Mouse (Mus musculus): ENCODE measurements at regions not wholly inside any gene's neighbourhood (a gene's known extent, or its start where the extent isn't known, plus 50 kb on each side); places are given as distances from the start of the nearest gene placed in this dataset.

DNA sequence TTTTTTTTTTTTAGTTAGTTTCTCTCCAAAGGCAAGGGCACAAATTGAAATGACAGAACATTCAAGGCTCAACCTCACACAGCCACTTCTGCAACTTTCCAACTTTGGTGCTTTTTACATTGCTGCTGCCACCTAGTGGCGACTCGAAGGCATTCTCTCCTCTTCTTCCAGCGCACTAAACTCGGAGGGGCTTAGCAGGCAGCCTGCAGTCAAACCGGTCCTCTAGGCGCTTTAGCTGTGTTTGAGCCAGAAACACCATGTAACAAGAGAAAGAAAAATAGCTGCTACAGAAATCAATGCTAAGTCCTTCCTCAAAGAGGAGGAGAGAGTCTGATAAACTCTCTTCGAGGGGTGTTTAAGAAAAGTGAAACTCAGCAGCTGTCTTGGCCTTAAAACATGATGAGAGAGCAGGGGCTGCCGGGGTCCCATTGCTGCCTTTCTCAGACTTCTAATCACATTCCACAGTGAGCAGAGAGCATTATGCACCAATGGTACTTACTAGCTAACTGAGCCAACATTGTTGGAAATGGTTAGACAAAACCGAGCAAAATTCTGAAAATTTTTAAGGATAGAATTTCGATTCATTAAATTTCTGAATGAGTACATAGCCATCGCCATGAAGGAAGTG is 252.7 kb downstream of the Rergl start:
- peak; percentile 79 for DNase-seq (ENCODE audit: low spot score)
- no peaks in the 10 kb centered on the region for H3K9me3 ChIP-seq (ENCODE audit: control insufficient read depth, low read length)
- no peaks in the 10 kb centered on the region for H3K4me1 ChIP-seq (replicated peaks; ENCODE audit: control insufficient read depth, insufficient read depth, low read length)
- ATAC-seq (ENCODE audit: low FRiP score): peak; percentile 82
- no peak overlapping the region for H3K9ac ChIP-seq (ENCODE audit: low read depth, low read length)
- no peaks in the 10 kb centered on the region for H3K27me3 ChIP-seq (ENCODE audit: control insufficient read depth, insufficient read depth, low read length)
- H3K36me3 ChIP-seq (ENCODE audit: control insufficient read depth, insufficient read depth, low read length): no peaks in the 10 kb centered on the region
- H3K4me3 ChIP-seq (ENCODE audit: low read depth, low read length): no peak overlapping the region
- no peak overlapping the region for H3K4me2 ChIP-seq (replicated peaks; ENCODE audit: low read depth, low read length)
- WGBS: 36% methylated on average over 11 of the region's 11 CpGs
- no peak overlapping the region for H3K27ac ChIP-seq (ENCODE audit: low read depth, low read length)

DNA sequence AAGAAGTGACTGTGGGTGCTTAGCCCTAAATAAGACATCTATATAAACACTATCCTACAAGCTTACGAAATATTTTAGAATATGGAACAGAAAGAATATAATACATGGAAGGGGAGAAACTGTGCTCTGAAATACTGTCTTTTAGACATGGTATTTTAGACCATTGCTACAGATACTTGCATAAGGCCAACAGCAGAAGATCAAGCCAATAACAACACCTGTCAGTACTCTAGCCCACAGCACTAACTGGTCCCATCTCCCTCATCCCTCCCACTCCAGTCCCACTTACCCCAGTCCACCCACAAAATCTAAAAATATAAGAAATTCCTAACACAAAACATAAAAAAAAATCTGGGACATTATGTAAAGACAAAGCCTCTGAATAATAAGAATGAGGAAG is 275.6 kb downstream of the Rergl start:
- Histone ChIP-seq H3K4me1 (replicated peaks; ENCODE audit: control insufficient read depth, insufficient read depth, low read length) (no peaks in the 10 kb centered on the region), H3K27me3 (ENCODE audit: control insufficient read depth, insufficient read depth, low read length) (no peaks in the 10 kb centered on the region), H3K36me3 (ENCODE audit: control insufficient read depth, insufficient read depth, low read length) (no peaks in the 10 kb centered on the region), H3K4me2 (replicated peaks; ENCODE audit: low read depth, low read length) (no peak overlapping the region), H3K4me3 (ENCODE audit: low read depth, low read length) (no peak overlapping the region), H3K9ac (ENCODE audit: low read depth, low read length) (no peak overlapping the region), H3K9me3 (ENCODE audit: control insufficient read depth, low read length) (no peaks in the 10 kb centered on the region), H3K27ac (ENCODE audit: low read depth, low read length) (no peak overlapping the region)
- WGBS: 80% methylated on average over 1 of the region's 1 CpGs
- DNase-seq (ENCODE audit: low spot score) (no peak), ATAC-seq (ENCODE audit: low FRiP score) (no peak)

DNA sequence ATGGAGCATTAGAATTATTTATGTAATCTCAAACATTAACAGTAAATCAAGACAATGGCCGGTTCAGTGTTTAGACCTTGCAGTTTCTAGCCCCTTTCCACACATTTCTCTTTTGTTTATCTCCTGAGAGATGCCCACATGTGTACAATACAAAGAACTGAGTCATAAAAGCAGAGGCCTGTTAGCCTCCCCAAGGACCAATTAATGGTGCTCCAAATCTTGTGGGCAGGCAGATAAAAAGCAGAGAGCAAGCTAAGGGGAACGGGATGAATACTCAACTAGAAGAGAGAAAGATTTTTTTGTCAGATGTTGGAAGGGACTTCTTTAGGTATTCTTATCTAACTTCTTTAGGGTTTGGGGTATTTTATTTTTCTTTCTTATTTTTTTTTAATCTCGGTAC is 287.3 kb downstream of the Rergl start:
- Histone ChIP-seq H3K27ac (ENCODE audit: low read depth, low read length) (no peak overlapping the region), H3K4me1 (replicated peaks; ENCODE audit: control insufficient read depth, insufficient read depth, low read length) (no peaks in the 10 kb centered on the region), H3K4me2 (replicated peaks; ENCODE audit: low read depth, low read length) (no peak overlapping the region), H3K27me3 (ENCODE audit: control insufficient read depth, insufficient read depth, low read length) (no peaks in the 10 kb centered on the region), H3K9me3 (ENCODE audit: control insufficient read depth, low read length) (no peaks in the 10 kb centered on the region), H3K36me3 (ENCODE audit: control insufficient read depth, insufficient read depth, low read length) (no peaks in the 10 kb centered on the region), H3K9ac (ENCODE audit: low read depth, low read length) (no peak overlapping the region), H3K4me3 (ENCODE audit: low read depth, low read length) (no peak overlapping the region)
- ATAC-seq (ENCODE audit: low FRiP score) (no peak), DNase-seq (ENCODE audit: low spot score) (no peak)
- WGBS: 83% methylated on average over 3 of the region's 3 CpGs

DNA sequence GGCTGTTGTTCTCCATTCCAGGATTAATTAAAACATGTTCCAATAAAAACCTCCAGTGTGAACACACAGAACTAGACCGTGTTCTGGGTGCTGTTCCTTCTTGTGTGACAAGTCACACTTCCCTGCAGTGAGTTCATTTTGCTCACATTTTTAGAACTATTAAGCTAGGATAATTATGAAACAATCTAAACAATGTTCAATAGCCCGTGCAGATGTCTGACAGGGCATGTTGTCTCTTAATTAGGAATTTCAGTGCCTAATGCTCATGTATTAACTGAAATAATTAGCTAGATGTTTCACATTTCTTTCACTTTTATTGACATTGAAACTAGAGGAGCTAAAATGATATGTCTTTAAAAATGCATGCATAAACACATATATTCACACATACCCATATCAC is 291.5 kb downstream of the Rergl start:
- H3K4me1 ChIP-seq (replicated peaks; ENCODE audit: control insufficient read depth, insufficient read depth, low read length): no peaks in the 10 kb centered on the region
- H3K36me3 ChIP-seq (ENCODE audit: control insufficient read depth, insufficient read depth, low read length): no peaks in the 10 kb centered on the region
- ATAC-seq (ENCODE audit: low FRiP score) (no peak), DNase-seq (ENCODE audit: low spot score) (no peak)
- no peak overlapping the region for H3K27ac ChIP-seq (ENCODE audit: low read depth, low read length)
- no peaks in the 10 kb centered on the region for H3K27me3 ChIP-seq (ENCODE audit: control insufficient read depth, insufficient read depth, low read length)
- no peak overlapping the region for H3K9ac ChIP-seq (ENCODE audit: low read depth, low read length)
- H3K9me3 ChIP-seq (ENCODE audit: control insufficient read depth, low read length): no peaks in the 10 kb centered on the region
- no peak overlapping the region for H3K4me2 ChIP-seq (replicated peaks; ENCODE audit: low read depth, low read length)
- H3K4me3 ChIP-seq (ENCODE audit: low read depth, low read length): no peak overlapping the region
- WGBS: 79% methylated on average over 2 of the region's 2 CpGs

DNA sequence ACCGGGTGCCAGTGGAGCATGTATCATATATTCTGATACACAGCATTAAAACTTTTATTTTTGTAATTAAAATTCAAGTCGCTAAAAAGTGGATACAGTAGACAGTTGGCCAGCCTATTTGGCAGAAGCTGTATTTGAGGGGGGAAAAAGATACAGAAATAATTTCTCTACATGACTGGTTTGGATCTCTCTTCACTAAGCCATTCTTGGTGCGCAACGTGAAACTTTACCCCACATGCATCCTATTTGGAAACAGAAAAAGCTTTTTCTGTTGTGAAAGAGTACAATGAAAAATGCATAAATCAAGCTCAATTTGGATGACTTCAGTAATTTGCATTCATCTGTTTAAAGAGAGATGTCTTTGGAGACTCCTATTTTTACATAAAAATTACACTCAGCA is 303.2 kb downstream of the Rergl start:
- H3K9me3 ChIP-seq (ENCODE audit: control insufficient read depth, low read length): no peaks in the 10 kb centered on the region
- no peaks in the 10 kb centered on the region for H3K27me3 ChIP-seq (ENCODE audit: control insufficient read depth, insufficient read depth, low read length)
- no peak overlapping the region for H3K4me2 ChIP-seq (replicated peaks; ENCODE audit: low read depth, low read length)
- no peaks in the 10 kb centered on the region for H3K4me1 ChIP-seq (replicated peaks; ENCODE audit: control insufficient read depth, insufficient read depth, low read length)
- ATAC-seq (ENCODE audit: low FRiP score) (no peak), DNase-seq (ENCODE audit: low spot score) (no peak)
- no peak overlapping the region for H3K9ac ChIP-seq (ENCODE audit: low read depth, low read length)
- 80% methylated on average over 4 of the region's 4 CpGs for WGBS
- H3K4me3 ChIP-seq (ENCODE audit: low read depth, low read length): no peak overlapping the region
- H3K36me3 ChIP-seq (ENCODE audit: control insufficient read depth, insufficient read depth, low read length): no peaks in the 10 kb centered on the region
- no peak overlapping the region for H3K27ac ChIP-seq (ENCODE audit: low read depth, low read length)

DNA sequence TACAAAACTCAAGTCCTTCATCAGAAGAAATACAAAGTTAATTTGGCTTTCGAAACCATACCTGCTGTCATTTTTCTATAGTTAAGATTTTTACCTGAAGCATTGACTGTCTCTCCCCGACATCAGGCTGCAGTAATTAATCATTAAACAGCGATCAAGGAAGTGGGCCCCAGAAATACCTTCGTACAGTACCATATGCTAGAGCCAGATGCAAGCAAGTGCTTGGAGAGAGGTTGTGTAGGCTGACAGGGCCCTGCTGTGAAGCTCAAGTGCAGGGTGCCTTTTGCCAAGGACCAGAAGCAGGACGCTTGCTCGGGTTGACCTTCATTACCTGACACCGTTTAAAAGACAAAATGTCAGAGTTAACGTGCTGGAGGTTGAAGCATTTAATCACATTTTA is 315.3 kb downstream of the Rergl start:
- no peak overlapping the region for H3K4me2 ChIP-seq (replicated peaks; ENCODE audit: low read depth, low read length)
- 73% methylated on average over 8 of the region's 8 CpGs for WGBS

DNA sequence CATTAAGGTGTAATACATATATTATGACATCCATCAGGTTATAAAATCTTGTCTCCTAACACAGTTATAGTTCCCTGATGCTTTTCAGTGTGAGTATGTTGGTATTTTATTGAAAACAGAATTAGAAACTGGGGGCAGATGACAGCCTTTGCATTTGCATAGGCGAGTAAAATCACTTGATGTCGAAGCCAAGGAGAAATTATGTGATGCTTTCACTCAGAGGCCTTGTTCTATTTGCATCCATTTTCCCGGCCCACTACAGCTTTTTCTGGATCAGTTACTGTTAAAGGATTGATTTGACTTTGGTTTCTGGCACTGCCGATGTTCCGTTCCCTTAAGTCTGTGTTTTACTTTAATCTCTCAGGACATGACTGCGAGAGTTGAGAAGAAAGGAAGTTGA is 341.4 kb downstream of the Rergl start:
- Histone ChIP-seq H3K4me3 (ENCODE audit: low read depth, low read length) (no peak overlapping the region), H3K4me1 (replicated peaks; ENCODE audit: control insufficient read depth, insufficient read depth, low read length) (no peaks in the 10 kb centered on the region), H3K27me3 (ENCODE audit: control insufficient read depth, insufficient read depth, low read length) (no peaks in the 10 kb centered on the region), H3K9me3 (ENCODE audit: control insufficient read depth, low read length) (no peaks in the 10 kb centered on the region), H3K9ac (ENCODE audit: low read depth, low read length) (no peak overlapping the region), H3K4me2 (replicated peaks; ENCODE audit: low read depth, low read length) (no peak overlapping the region), H3K36me3 (ENCODE audit: control insufficient read depth, insufficient read depth, low read length) (no peaks in the 10 kb centered on the region), H3K27ac (ENCODE audit: low read depth, low read length) (no peak overlapping the region)
- DNase-seq (ENCODE audit: low spot score): no peak
- ATAC-seq (ENCODE audit: low FRiP score): no peak
- WGBS: 90% methylated on average over 6 of the region's 6 CpGs

More for the DNA sequence above, 315.3 kb downstream of the Rergl start:
- Histone ChIP-seq H3K4me3 (ENCODE audit: low read depth, low read length) (no peak overlapping the region), H3K9ac (ENCODE audit: low read depth, low read length) (no peak overlapping the region), H3K27me3 (ENCODE audit: control insufficient read depth, insufficient read depth, low read length) (no peaks in the 10 kb centered on the region), H3K36me3 (ENCODE audit: control insufficient read depth, insufficient read depth, low read length) (no peaks in the 10 kb centered on the region), H3K9me3 (ENCODE audit: control insufficient read depth, low read length) (no peaks in the 10 kb centered on the region), H3K27ac (ENCODE audit: low read depth, low read length) (no peak overlapping the region), H3K4me1 (replicated peaks; ENCODE audit: control insufficient read depth, insufficient read depth, low read length) (no peaks in the 10 kb centered on the region)
- DNase-seq (ENCODE audit: low spot score) (no peak), ATAC-seq (ENCODE audit: low FRiP score) (no peak)

DNA sequence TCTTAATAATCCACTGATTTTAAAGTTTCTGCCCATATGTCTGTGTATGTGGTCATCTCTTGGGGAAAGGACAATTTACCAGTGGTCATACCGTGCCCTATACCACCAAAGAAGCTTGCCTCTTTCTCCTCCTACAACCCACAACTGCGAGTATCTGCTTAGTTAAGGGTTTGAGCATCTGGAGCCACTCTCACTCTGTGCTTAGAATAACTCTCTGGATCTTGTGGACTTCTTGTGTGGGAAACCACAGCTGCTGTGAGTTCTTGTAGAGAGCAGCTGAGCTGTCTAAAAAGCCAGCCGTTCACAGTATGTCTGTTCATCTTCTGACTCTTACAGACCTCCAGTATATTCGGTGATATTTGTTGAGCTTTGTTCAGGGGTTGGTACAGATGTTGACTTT is 342.0 kb downstream of the Rergl start:
- H3K4me3 ChIP-seq (ENCODE audit: low read depth, low read length): no peak overlapping the region
- no peak overlapping the region for H3K4me2 ChIP-seq (replicated peaks; ENCODE audit: low read depth, low read length)
- DNase-seq (ENCODE audit: low spot score) (no peak), ATAC-seq (ENCODE audit: low FRiP score) (no peak)
- H3K9me3 ChIP-seq (ENCODE audit: control insufficient read depth, low read length): no peaks in the 10 kb centered on the region
- H3K27me3 ChIP-seq (ENCODE audit: control insufficient read depth, insufficient read depth, low read length): no peaks in the 10 kb centered on the region
- H3K36me3 ChIP-seq (ENCODE audit: control insufficient read depth, insufficient read depth, low read length): no peaks in the 10 kb centered on the region
- H3K9ac ChIP-seq (ENCODE audit: low read depth, low read length): no peak overlapping the region
- no peaks in the 10 kb centered on the region for H3K4me1 ChIP-seq (replicated peaks; ENCODE audit: control insufficient read depth, insufficient read depth, low read length)
- H3K27ac ChIP-seq (ENCODE audit: low read depth, low read length): no peak overlapping the region
- 83% methylated on average over 4 of the region's 4 CpGs for WGBS

DNA sequence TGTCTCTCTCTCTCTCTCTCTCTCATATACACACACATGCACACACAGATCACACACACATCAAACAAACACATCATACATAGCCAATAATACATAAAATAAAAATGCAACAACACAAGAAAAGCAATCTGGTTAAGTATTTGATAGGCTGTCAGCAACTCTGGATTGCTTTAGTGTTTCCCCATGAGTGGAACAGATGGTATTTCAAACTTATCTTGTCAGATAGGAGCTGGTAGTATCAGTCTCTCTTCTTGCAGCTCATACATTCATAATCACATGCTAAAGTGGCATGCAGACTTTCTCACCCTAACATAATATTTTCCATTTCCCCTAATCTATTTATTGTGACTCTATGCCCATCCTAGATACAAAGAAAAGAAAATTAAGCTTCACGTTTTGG is 347.0 kb downstream of the Rergl start:
- H3K4me2 ChIP-seq (replicated peaks; ENCODE audit: low read depth, low read length): no peak overlapping the region
- H3K9ac ChIP-seq (ENCODE audit: low read depth, low read length): no peak overlapping the region
- H3K36me3 ChIP-seq (ENCODE audit: control insufficient read depth, insufficient read depth, low read length): no peaks in the 10 kb centered on the region
- ATAC-seq (ENCODE audit: low FRiP score): no peak
- H3K4me3 ChIP-seq (ENCODE audit: low read depth, low read length): no peak overlapping the region
- H3K9me3 ChIP-seq (ENCODE audit: control insufficient read depth, low read length): no peaks in the 10 kb centered on the region
- H3K27me3 ChIP-seq (ENCODE audit: control insufficient read depth, insufficient read depth, low read length): no peaks in the 10 kb centered on the region
- 97% methylated on average over 1 of the region's 1 CpGs for WGBS
- H3K4me1 ChIP-seq (replicated peaks; ENCODE audit: control insufficient read depth, insufficient read depth, low read length): no peaks in the 10 kb centered on the region
- DNase-seq (ENCODE audit: low spot score): no peak
- H3K27ac ChIP-seq (ENCODE audit: low read depth, low read length): no peak overlapping the region
